Mouse (Mus musculus) adrenal gland, postnatal 36 days (tissue): ENCODE results near the gene Smgc. TPM values are rescaled to one million over a fixed set of nuclear protein-coding genes. Genes with fewer than 3 reads are reported as not detected.
"Not testable (repeated sequence)": the region's sequence is repeated elsewhere in the genome, so short reads cannot be mapped to it uniquely, and the experiment has no call there.

Experiments
- DNase-seq, 2 experiments: peaks; one replicate each; pipeline ENCODE4 v3.0.0; 2021; ENCODE audit warnings: mixed read lengths in 1 of 2
- long read RNA-seq, 2 experiments: library from polyadenylated mRNA; stranded (forward); transcript quantifications; one replicate each; pipeline ENCODE4 v2.0.0; 2021; ENCODE audit warnings: borderline sequencing depth in 2 of 2
- total RNA-seq, 2 experiments: library from RNA; stranded (reverse); gene quantifications; 2 replicates each; pipeline ENCODE4 v1.2.3; 2021

The Smgc gene
- not detected for total RNA-seq
- long read RNA-seq, experiment 1, result 0 reads
- long read RNA-seq, experiment 2, result 0 reads

DNA sequence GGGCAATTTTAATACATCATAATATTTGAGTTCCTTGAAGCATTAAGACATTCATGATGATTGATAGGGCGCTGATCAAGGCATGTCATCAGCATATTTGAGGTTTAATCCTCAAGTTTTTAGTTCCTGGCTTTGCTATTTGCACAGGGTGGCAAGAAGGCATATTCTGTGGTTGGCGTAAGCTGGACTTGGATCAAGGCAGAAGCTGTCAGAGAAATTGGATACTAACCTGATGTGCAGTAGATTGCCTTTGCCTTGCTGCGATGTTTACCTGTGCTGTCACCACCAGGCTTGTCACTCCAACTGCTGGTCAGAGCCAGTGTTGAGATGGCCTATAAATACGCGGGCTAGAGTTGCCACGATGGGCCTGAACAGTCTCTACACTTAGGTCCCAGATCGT lies at the start of gene Smgc:
Gene Smgc (plus strand): TSS at position 301 of the 400 bp plus-strand sequence.
- DNase-seq, result no peak

GRCm38 (mm10) chr15:91788338-91788737 lies 49.7 kb upstream of the Smgc start:
- no peak for DNase-seq

DNA sequence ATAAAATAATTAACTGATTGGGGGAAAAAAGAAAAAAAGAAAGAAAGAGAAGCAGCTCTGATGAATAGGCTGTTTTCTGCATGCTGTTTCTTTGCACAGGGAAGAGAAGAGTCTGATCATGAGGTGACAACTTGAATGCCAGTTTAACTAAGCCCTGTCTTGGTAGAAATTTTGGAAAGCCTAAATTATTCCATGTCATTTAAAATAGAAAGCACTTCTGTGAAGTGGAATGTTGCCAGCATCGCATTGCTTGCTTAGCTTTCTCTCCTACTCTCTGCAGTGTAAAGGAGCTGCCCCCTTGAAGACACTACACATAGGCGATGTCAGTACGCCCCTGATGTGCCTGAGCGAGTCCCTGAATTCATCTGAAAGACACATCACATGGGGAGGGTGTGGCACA lies 31.6 kb upstream of the Smgc start:
- no peak for DNase-seq

- no peak for DNase-seq
Observed at GRCm38 (mm10) chr15:91835319-91835718, 2.7 kb upstream of the Smgc start.

GRCm38 (mm10) chr15:91864130-91864529 lies 26.1 kb downstream of the Smgc start:
- not testable (repeated sequence) for DNase-seq

GRCm38 (mm10) chr15:91900245-91900644 lies 62.2 kb downstream of the Smgc start:
- peak; percentile 26 to 32 for DNase-seq

GRCm38 (mm10) chr15:91907046-91907445 lies 69.0 kb downstream of the Smgc start:
- DNase-seq, result peak; percentile 2 to 4

Other genes with a start within 250 kb of the Smgc start
- gene Lrrk2, start 165.1 kb upstream of the Smgc start, total RNA-seq, result 100 to 1,000 TPM in 1 of 2 experiments, 10 to 100 TPM in 1; 20.2 to 133 TPM
- gene Cntn1, start 212.9 kb downstream of the Smgc start, total RNA-seq, result 1 to 10 TPM; 2.4 to 2.5 TPM